Mouse (Mus musculus) testis, postnatal 14 days (tissue): Measurements from ENCODE around the gene Fcho2.

Experiments
- DNase-seq: peaks from one replicate; pipeline ENCODE4 v3.0.0; 2021; ENCODE audit warnings: low spot score

Fcho2 gene

DNA sequence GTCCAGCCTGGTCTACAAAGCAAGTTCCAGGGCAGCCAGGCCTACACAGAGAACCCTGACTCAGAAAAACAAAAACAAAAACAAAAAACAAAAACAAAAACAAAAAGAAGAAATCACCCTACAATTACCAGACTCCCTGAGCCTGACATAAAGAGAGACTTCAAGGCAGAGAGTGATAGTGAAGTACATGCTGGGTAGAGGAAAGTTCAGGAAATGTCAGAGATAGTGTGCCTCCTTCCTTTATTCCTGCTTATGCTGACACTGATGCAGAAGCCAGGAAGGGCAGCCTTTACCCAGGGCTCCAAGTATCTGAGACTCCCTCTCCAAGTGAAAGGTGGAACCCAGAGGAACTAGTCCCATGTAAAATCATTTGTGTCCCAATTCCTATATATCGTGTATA, 10.8 kb downstream of the Fcho2 start:
- DNase-seq: no peak

DNA sequence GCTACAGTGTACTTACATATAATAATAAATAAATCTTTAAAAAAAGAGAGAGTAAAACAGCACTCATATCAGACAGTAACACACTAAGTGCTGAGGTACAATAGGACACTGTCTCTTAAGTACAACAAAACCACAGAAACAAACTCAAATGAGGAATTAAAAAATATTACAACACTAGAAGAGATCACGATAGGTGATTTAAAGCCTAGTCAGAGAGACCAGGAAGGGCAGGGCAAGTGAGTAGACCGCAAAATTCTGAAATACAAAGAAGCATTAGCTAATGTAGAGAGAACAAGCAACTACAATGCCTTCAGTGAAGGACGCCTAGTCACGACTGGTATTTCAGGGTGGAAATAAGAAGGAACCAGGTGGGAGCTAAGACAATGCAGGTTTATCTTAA, 11.6 kb downstream of the Fcho2 start:
- DNase-seq: no peak

DNA sequence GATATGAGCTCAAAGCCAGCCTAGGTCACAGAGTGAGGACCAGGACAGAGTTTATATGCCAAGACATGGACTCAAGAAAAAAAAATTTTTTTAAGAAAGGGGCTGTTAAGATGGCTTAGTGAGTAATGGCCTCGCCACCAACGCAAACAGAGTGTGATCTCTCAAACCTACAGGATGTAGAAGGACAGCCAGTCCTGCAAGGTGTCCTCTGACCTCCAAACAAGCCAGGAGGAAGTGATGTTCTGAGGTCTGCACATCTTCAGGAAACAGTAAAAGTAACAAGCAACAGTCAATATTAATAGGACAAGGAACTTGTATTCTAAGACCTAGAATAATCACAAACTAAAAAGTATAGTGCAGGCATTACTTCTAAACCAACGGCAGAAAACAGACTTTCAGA, 12.3 kb downstream of the Fcho2 start:
- DNase-seq: no peak

DNA sequence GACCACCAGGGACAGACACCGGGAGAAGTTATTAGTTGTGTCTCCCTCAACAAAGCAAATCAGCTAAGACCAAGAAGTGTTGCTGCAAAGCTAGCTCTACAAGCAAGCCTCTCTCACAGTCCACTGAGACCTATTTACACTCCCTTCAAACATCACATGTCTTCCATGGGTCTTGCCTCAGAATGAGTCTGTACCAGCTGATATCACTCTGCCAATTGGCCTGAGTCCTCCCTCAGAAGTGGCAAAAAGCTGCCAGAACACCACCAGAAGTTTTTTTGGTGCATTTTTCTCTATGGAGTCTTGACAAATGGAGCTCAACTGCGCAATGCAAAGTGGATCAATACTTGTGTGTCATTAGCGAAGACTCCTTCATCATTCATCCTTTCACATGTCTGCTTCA, 19.7 kb downstream of the Fcho2 start:
- DNase-seq: no peak

DNA sequence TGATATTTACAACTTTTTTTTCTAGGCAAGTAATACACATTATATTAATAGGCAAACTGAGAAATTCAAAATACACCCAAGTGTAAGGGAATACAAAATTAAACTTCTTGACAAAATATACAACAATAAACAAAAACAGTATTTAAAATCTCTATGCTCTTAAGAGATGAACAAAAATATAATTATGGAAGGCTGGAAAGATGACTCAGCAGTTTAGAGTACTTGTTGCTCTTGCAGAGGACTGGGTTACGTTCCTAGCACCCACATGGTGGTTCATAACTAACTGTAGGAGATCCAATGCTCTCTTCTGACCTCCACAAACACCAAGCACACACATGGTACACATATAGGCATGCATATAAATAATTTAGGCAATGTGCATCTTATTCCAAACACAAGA, 22.4 kb downstream of the Fcho2 start:
- DNase-seq: no peak

DNA sequence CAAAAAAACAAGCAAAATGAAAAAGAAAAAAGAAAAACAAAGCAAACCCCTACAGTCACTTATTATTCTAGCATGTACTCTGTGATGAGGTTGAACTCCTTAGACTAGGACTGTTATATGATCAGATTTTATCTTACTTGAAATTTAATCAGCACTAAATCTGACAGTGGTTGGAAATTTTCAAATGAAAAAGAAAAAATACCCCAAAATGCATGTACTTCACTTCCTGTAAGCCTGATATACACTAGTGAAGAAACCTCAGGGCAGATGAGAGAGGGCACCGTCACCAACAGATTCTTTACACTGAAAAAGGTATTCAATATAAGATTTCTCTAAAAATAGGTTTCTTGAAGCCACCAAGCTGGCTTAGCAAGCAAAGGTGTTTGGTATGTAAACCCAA, 23.6 kb downstream of the Fcho2 start:
- DNase-seq: no peak

DNA sequence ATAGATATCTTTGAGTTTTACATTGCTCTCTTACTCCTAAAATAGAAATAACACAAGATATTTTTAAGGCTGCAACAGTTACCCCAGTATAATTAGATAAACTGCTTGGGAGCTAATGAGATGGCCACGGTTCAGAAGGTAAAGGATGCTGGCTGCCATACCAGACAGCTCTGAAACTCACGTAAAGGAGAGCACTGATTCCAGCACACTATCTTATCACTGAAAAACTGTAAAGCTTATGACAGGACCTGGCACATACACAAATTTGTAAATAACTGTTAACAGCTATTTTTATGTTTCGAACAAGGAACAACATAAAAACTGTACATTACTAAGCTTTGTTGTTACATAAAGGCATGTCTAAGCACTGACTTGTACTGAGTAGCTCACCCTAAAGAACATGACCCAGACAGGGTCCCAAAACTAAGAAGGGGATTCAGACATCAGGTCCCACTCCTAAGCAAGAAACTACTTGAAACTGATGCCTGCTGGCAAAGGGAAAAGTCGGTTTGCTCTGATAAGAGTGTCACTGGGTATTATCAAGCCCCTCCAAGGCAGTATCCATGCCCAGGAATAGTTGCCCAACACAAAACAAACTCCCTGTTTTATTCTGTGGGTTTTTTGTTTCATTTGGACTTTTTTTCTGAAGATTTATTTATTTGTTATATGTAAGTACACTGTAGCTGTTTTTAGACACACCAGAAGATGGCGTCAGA, 28.1 kb downstream of the Fcho2 start:
- no peak for DNase-seq

DNA sequence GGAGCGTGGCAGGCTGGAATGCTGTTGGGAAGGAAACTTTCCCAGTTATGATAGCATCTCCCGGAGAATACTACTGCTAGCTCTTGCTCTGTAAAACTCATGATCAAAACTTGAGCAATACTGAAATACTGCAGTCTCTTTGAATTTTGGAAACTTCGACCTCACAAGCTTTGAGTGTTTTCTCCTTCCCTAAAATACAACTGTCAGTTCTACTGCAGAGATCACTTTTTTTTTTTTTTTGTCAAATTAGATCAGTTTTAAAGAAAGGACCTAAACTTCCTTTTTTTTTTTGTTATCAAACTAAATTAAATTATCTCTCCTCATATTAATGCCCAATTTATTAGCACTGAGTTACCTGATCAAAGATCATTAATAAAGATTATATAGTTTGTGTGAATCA, 37.3 kb downstream of the Fcho2 start:
- DNase-seq: no peak

DNA sequence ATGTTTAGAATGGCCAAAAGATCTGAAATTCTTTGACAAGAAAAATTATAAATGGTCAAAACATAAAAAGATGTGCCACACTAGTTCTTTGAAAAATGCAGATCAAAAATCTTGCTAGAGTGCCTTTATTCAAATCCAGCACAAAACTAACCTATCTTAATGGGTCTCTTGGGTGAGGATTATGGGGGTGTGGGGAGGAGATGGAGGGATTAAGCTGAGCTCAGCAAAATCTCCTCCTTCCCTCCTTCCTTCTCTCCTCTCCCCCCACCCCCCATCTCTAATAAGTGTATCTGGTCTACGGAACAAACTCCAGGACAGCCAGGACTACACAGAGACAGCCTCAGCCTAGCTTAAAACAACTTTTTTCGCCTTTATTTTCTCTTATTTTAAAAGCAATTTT, 43.8 kb downstream of the Fcho2 start:
- DNase-seq: no peak

DNA sequence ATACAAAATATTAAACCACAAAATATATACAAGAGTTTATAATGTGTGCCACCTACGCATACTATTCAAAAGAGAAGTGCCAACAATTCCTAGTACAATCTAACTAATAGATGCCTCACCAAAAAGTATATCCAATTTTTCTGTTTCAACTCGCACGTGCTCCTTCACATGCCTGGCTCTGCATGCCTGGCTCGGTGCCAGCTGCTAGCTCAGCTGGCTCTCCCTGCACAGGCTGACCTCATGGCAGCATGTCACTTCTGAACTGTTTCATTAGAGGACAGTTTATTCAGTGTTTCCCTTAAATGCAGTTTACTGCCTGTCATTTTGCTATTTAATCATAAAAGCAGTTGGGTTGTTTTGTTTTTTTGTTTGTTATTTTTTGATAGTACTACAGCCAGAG, 46.9 kb downstream of the Fcho2 start:
- peak; percentile 39 for DNase-seq

DNA sequence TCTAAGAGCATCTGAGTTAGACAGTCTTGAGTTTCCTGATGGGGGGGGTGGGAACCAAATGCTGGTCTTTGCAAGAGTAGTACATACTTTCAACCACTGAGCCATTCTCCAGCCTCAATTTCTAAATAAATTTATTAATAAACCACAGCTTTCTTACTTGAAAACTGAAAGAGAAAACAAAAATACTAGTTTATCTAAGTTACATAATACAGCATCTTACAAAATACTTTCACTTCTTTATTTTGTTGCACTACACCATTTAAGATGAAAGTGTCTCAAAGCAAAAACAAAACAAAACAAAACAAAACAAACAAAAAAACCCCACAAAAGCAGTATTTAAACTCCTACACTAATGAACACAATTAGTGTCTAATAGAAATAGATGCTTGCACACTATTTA, 53.5 kb downstream of the Fcho2 start:
- DNase-seq: no peak

DNA sequence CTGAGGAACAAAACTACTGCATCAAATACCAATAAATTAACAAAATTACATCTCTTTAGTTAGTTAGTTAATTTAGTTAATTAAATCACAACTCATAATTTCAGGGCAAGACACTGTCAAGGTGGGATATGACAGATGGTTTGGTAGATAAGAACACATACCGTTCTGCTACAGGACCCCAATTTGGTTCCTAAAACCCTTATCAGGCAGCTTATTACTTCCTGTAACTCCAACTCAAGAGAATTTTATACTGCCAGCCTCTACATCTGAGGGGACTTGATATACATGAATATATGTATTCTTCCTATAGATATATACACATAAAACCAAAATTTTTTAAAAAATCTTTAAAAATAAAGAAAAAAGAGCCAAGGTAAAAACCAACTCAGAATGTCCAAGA, 59.4 kb downstream of the Fcho2 start:
- no peak for DNase-seq

DNA sequence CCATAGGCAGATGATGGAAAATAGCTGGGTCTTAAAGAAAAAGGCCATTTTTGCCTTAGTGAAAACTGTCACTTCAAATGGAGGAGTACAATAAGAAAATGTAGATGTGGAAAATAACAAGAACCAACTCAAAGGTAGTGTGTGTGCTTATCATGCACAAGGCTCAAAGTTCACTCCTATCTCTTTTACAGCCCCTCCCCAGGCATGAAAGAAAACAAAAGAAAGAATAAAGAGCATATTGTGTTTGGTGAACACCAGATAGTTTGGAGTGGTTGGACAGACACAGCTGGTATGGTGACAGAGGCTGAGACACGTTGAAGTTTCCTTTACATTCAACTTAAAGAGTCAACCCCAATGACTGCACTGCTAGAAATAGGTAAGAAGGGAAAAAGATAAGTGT, 70.6 kb downstream of the Fcho2 start:
- no peak for DNase-seq

DNA sequence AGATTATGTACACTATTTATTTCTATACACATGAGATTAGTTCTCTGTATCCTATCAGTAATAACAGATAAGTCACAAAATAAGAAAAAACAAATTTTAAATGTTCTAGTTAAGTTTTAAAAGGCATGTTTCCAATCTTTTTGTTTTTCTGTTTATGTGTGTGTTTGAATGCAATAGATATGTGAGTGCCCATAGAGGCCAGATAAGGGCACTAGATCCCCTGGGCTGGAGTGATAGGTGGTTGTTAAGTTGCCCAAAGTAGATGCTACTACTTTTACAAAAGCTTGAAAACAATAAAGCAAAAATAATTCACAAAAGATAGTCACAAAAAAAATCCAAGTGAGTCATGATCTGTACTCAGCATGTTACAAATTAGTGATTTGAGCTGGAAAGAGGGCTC, 71.4 kb downstream of the Fcho2 start:
- no peak for DNase-seq

DNA sequence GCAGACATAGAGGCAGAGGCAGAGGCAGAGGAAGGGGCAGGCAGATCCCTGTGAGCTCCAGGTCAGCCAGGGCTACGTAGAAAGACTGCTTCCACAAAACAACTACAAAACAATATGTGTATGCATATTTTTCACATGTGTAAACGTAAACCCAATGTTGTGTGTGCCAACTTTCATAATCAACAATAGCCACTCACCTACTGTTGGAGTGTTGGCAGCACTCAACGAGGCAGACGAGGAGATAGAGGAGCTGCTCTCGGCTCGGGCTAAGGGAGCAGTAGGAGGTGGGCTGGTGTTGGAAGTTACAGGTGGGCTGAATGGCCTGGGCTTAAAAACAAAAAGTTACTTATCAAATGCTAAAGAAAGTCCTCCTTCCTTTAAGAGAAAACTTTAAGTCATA, 72.0 kb downstream of the Fcho2 start:
- DNase-seq: no peak

DNA sequence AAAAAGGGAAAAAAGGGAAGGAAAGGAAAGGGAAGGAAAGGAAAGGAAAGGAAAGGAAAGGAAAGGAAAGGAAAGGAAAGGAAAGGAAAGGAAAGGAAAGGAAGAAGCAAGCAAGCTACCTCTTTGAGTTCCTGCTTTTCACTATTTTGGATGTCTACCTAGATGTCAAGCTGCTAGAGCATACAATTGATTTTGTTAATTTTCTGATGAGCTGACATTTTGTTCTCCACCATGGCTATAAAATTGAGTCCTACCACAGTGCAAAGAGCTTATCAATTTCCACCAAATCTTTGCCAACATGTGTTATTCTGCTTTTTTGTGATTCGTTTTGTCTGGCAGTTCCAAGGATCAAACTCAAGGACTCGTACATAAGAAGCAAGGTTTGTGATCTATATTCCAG, 77.0 kb downstream of the Fcho2 start:
- DNase-seq: no peak

DNA sequence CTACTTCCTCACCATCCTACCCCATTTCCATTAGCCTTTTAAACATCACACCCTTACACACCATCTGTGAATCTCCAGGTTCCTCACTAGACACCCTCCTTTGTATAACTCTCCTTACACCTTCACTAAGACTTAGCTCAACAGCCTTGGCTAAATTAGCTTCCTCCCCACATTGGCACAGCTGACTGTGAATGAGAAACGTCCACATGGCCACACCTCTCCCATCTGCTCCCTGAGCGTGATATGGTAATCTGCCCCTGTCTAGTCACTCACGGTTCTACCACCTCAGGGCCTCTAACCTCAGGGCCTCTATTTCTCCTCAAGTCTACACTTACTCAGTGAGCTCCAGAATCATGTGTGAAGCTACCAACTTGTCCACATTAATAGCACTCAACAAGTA, 82.0 kb downstream of the Fcho2 start:
- DNase-seq: no peak

DNA sequence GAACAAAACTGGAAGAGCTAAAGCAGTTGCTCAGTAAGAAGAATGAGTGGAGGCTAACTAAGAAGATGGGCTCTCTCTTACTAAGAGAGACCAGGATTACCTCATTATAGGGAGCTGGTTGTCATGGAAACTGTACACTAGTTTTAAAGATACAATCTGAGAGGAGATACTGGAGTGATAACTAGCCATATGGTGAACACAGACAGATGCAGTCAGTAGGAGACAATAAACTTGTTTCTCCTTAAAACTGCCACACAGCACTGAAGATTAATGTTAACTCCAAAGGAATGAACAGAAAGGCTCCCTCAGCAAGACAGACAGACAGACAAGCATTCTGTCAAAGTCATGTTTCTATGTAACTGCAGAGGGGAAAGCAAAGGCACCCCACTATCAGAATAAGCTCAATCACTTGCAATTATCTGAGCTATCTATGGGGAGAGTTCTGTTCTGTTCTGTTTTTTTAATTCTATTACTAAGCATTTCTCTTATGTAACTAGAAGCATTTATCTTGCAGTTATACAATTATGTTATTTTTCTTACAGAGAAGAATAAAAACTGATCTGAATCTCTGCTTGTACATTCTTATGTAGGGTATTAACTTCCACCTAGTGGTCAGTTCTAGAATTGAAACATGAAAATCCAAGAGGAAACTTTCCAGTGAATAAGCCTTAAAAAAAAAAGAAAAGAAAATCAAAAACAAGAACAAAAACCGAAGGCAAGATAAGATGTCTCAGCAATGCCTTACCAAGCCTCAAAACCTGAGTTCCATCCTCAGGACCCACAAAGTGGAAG, 85.8 kb downstream of the Fcho2 start:
- DNase-seq: no peak

DNA sequence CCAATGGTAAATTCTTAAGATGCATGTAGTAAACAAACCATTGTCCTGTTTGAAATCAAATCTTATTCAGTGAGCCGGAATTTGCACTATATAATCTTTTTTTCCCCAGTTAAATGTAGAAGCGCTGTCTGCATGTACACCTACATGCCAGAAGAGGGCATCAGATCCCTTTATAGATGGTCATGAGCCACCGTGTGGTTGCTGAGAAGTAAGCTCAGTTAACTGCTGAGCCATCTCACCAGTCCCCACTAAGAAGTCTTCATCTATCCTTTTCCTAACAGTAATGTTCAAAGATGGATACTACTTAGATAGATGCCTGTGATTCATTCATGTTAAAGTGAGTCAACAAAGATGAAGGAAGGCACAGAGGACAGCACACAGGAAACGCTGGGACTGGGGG, 88.8 kb downstream of the Fcho2 start:
- no peak for DNase-seq

DNA sequence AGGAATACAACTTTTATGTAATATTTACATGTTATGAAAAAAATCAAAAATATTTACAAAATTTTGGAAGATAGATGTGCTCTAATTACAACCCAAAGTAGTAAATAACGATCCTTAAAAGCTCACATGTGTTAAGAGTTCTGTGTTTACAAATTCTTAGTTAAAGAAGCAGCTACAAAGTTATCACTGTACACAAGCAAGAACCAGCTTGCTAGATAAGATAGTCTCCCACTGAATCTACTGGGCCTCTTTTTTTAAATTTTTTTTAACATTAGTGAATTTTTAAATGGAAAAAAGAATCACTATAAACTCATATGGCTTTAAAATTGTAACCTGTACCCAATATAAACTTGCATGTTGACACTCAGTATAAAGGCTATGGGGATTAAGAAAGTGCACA, 91.8 kb downstream of the Fcho2 start:
- DNase-seq: no peak

DNA sequence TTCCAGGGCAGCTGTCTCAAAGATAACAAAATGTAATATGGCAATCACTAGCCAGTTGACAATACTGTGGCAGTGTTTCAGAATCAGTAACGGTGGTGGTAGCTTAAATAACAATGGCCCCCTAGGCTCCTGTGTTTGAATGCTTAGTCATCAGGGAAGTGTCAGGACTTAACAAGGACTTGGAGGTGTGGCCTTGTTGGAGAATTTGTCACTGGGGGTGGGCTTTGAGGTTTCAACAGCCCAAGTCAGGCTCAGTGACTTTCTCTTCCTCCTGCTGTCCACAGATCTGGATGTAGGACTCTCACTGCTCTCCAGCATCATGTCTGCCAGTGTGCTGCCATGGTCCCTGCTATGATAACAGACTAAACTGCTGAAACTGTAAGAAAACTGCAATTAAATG, 93.0 kb downstream of the Fcho2 start:
- DNase-seq: no peak

DNA sequence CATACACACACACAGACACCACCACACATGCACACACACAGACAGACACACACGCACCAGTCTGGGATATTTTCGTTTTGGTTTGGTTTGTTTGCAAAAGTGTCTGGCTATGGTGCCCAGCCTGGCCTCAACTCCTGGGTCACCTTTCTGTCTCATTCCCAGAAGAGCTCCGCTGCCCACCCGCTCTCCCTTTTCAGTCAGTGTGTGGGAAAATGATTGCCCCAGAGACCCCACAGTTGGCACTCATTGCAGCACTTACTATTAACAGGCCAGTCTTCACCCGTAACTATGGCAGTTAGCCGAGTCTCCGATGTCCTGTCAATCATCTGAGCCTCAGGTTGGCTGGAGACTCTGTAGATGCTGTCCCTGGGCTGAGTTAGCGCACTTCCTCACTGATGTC, 99.1 kb downstream of the Fcho2 start:
- no peak for DNase-seq

DNA sequence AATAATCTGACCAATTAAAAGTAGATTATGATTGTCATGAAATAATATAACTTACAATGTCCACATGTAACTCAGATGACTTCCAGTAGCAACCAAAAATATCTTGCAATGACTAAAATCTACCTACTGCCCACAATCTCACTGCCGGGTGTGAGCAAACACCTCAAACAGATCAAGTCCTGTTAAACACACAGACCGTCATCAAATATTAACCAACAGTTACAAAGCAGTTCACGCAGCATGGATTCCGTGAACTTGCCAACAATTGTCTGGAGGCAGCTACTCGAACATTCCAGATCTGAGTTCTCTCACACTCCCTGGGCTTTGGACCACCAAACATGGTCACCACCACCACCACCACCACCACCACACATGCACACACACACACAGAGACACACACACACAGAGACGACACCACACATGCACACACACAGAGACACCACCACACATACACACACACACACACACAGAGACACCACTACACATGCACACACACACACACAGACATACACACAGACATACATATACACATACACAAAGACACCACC, 99.7 kb downstream of the Fcho2 start:
- no peak for DNase-seq

DNA sequence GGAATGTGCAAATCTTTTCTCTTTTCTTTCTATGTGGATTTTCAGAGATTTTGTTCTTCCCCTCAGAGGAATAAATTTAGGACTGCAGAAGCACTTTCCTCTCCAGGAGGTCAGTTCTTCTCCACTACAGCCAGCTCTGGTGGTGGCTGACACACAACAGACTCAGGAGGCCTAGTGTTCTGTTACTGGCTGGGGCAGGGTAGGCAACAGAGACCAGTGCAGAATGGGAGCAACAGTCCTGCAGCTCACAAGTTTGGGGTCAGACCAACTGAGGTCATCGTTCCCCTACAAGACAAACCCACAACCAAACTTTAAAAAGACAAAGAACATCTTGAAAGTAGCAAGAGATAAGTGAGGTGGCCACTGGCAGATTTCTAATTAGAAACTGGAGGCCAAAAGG, 104.6 kb downstream of the Fcho2 start:
- DNase-seq: no peak
